Mouse (Mus musculus): Measurements from ENCODE around the gene 1700037H04Rik.
"Not testable (repeated sequence)": the region's sequence is repeated elsewhere in the genome, so short reads cannot be mapped to it uniquely, and the experiment has no call there.

Gene 1700037H04Rik

DNA sequence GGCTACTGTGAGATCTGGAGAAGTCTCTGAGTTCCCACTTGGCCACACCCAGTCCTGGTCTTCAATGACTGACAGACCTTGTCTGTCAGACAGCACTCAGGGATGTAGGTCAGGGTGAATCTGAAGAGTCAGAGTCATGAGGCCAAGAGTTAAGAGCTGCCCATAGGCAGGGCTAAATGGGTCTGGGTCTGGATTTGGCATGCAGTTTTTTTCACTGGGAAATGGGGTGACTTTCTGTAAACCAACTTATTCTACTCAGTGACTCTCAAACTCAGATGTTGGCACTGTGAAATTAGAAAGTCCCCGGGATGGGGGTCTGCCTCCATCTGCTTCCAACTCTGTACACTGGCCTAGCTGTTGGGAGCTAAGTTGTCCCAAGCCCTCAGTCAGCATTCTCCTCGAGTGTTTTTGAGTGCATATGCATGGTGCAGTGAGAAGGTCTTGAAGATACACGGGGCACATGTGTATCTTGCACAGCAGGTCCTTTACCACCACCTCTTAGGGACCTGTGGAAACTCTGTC lies 31.2 kb downstream of the 1700037H04Rik start:
- DNase-seq (ENCODE audit: low read depth in 2 of 2, low spot score in 2 of 2), result no peak

GRCm38 (mm10) chr2:131128211-131128610 lies 31.7 kb downstream of the 1700037H04Rik start:
- DNase-seq (ENCODE audit: low read depth in 2 of 2, low spot score in 2 of 2), result no peak

DNA sequence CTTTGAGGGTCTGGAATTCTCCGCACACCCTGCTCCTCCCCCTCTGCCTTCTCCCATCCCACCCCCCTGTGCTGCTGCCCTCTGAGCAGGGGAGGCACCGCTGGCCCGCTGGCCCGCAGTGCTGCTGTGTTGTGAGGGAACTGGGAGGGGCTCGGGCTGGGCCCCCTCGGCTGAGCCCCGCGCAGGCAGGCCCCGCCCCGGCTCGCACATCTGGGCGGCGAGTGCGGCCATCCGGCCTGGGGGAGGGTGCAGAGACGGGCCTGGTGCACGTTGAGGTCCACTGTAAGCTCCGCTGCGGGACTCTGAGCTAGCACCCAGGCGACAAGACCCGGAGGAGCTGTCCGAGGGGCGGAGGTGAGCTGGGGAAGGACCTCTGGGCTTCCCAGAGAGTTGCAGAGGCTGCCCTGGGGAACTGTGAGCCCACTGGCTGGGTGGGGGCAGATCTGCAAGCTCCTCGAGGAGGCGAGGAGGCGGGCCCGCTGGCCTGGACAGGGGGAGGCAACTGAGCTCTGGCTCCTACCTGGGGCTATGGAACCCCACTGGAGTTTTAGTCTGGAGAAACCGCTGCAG lies 32.6 kb downstream of the 1700037H04Rik start, which contains the start of gene Hspa12b:
Hspa12b (plus strand) TSS at position 120 of the 570 bp plus-strand sequence.
- DNase-seq (ENCODE audit: low read depth in 2 of 2, low spot score in 2 of 2), result no peak

- DNase-seq (ENCODE audit: low read depth in 2 of 2, low spot score in 2 of 2), result no peak
Measured at GRCm38 (mm10) chr2:131125964-131126815, 33.7 kb downstream of the 1700037H04Rik start.

DNA sequence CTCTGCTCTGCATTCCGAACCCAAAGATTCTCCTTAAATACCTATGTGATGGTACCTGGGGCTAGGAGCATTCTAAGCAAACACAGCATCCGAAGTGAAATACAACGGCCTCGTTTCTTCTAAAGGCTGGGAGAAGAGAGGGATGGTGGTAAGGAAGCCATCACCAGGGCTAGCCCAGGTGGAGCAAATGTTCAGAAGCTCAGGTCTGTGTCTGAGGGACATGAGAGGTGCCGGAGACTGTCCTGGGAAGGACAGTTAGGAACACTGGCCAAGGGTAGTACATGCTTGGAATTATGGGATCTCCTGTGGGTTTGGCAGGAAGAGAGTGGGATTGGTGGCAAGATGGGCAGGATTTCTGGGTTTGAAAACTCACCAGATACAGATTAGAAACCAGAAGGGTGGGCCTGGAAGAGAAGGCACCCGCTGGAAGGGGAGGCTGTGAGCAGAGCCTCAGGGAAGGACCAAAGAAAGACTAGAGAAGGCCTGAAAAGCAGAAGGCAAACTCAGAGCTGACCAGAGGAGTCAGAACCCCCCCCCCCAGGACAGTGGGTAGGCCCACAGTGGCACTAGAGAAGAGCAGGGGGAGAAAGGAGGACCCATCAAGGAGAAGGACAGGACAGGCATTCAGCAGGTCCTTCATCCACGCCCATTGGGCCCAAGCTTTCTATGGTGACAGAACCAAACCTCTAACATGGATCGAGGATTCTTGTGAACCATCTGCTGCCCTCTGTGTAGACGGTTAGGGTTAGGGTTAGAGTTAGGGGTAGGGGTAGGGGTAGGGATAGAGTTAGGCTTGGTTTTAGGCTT lies 34.5 kb downstream of the 1700037H04Rik start:
- DNase-seq (ENCODE audit: low read depth in 2 of 2, low spot score in 2 of 2), result no peak

DNA sequence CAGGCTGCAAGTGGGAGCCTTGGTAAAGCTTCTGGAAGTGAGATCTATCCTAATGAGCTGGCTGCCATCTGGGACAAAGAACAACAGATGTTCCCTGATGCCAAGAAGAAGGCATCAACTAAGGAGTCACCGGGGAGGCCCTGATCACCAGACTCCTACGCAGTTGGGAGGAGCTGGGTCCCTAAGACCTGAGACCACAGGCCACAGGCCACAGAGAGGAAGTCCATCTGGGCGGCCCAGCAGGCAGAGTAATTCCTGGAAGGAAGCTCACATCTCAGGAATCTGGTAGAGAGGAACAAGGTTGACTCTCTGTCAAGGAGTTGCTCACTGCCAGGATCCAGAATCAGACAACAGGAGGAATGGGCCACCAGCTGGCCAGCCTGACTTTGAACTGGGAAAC lies 35.7 kb downstream of the 1700037H04Rik start:
- DNase-seq (ENCODE audit: low read depth in 2 of 2, low spot score in 2 of 2), result no peak

DNA sequence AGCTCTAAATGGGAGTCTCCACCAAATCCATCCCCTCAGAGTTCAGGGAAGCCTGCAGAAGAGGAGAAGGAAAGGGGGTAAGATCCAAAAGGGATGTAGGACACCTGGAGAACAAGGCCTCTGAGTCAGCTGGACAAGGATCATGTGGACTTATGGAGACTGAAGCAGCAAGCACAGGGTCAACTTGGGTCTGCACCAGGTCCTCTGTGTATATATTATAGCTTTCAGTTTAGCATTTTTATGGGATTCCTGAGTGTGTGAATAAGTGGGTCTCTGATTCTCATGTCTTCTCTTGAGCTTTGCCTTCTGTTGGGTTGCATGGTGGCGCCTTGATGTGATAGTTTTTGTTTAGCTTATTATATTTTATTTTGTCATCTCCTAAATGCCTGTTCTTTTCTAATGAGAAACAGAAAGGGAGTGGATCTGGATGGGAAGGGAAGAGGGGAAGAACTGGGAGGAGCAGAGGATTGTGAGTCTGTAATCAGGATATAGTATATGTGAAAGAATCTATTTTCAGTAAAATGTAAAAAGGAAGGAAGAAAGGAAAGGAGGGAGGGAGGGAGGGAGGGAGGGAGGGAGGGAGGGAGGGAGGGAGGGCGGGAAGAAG lies 40.8 kb downstream of the 1700037H04Rik start:
- DNase-seq (ENCODE audit: low read depth in 2 of 2, low spot score in 2 of 2), result no peak

- DNase-seq (ENCODE audit: low read depth in 2 of 2, low spot score in 2 of 2), result no peak
Measured at GRCm38 (mm10) chr2:131105989-131106388, 53.9 kb downstream of the 1700037H04Rik start.

DNA sequence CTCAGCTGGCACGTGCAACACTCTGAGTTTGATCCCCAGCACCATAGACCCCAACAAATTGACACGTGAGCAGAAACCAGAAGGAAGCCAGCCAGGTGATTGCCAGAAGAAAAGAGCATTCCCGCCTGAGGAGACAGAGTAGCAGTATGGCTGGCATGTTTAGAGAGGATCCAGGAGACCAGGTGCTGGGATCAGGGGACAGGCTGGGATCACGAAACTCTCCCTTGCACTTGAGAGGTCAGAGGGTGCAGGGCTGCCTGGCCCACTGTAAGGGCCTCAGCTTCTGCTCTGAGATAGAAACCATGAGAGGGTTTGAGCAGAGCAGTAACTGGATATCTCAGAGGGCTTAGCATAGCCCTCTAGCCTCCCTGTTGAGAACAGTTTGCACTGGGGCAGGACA lies 54.8 kb downstream of the 1700037H04Rik start:
- not testable (repeated sequence) for DNase-seq (ENCODE audit: low read depth in 2 of 2, low spot score in 2 of 2)

- DNase-seq (ENCODE audit: low read depth in 2 of 2, low spot score in 2 of 2), result no peak
Measured at GRCm38 (mm10) chr2:131104021-131104420, 55.9 kb downstream of the 1700037H04Rik start.

- no peak for DNase-seq (ENCODE audit: low read depth in 2 of 2, low spot score in 2 of 2)
Measured at GRCm38 (mm10) chr2:131101530-131101929, 58.4 kb downstream of the 1700037H04Rik start.

DNA sequence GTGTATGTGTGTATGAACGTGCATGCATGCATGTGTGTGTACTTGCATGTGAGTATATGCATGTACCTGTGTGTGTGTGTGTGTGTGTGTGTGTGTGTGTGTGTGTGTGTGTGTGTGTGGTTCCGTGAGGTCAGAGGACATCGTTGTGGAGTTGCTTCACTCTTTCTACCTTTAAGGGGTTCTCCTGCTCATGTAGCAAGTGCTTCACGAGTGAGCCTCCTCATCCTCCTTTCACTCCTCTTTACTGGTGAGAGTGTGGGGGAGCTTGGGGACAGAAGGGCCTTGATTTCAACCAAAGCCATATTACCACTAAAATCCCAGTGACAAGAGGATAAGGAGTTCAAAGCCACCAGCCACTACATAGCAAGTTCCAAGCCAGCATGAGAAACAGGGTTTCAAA lies 62.8 kb downstream of the 1700037H04Rik start:
- no peak for DNase-seq (ENCODE audit: low read depth in 2 of 2, low spot score in 2 of 2)

All from CD8-positive naive resting alpha-beta T cell, adult 2 months (primary cell).